Mouse (Mus musculus) liver, embryonic 12.5 days (tissue): ENCODE data around the gene Fam222b. TPM values are rescaled to one million over a fixed set of nuclear protein-coding genes. Genes with fewer than 3 reads are reported as not detected.
A peak's percentile ranks its signal among the peaks of the same experiment; 100 is the strongest.

Experiments used
- ATAC-seq: fragments of 200-750 bp; cut with Nextera tagmentation; 2 replicates; pipeline ENCODE4 v1.8.0; 2017; ENCODE audit warnings: moderate number of reproducible peaks, mild to moderate bottlenecking, moderate library complexity
- H3K27ac ChIP-seq: fragments of 300-500 bp; sonication (generic); 2 replicates; pipeline ENCODE4 v1.5.1; 2016; ENCODE audit warnings: mild to moderate bottlenecking
- H3K27me3 ChIP-seq: fragments of 300-500 bp; sonication (generic); replicated peaks from 2 replicates; pipeline ENCODE4 v1.6.1; 2016; ENCODE audit warnings: mild to moderate bottlenecking, moderate library complexity
- H3K36me3 ChIP-seq: fragments of 300-500 bp; sonication (generic); 2 replicates; pipeline ENCODE4 v1.6.1; 2016; ENCODE audit warnings: mild to moderate bottlenecking, moderate library complexity
- H3K4me1 ChIP-seq: fragments of 300-500 bp; sonication (generic); 2 replicates; pipeline ENCODE4 v1.6.1; 2016
- H3K4me2 ChIP-seq: fragments of 300-500 bp; sonication (generic); 2 replicates; pipeline ENCODE4 v1.6.1; 2016; ENCODE audit warnings: mild to moderate bottlenecking, moderate library complexity
- H3K4me3 ChIP-seq: fragments of 300-500 bp; sonication (generic); 2 replicates; pipeline ENCODE4 v1.5.1; 2016; ENCODE audit warnings: mild to moderate bottlenecking, moderate library complexity
- H3K9ac ChIP-seq: fragments of 300-500 bp; sonication (generic); 2 replicates; pipeline ENCODE4 v1.6.1; 2016; ENCODE audit warnings: mild to moderate bottlenecking, moderate library complexity
- H3K9me3 ChIP-seq: fragments of 300-500 bp; sonication (generic); replicated peaks from 2 replicates; pipeline ENCODE4 v1.6.1; 2016; ENCODE audit warnings: mild to moderate bottlenecking, moderate library complexity
- WGBS: fragments of 180-500 bp; shearing (Covaris S2); methylation state at CpG from one replicate; pipeline ENCODE4 v1.1.7; 2016; ENCODE audit not compliant: insufficient replicate concordance; 5-methylcytosine and 5-hydroxymethylcytosine counted together
- polyA plus RNA-seq: library from polyadenylated mRNA; unstranded; fragments of >200 nt; fragmentation: Nextera tagmentation; extraction: Ambion mirVana; gene quantifications from 2 replicates; pipeline ENCODE4 v1.2.1, GENCODE M21; 2016

Fam222b gene
- polyA plus RNA-seq, 1 experiment from 2014 or later, result 6.0 TPM

- ATAC-seq, result peak; percentile 64
- peaks cover 84% of the 10 kb centered on the region for H3K4me1 ChIP-seq
- 21% methylated on average over 19 of the region's 19 CpGs for WGBS
Measured at GRCm38 (mm10) chr11:78168541-78169468, 74.3 kb downstream of the Fam222b start.

DNA sequence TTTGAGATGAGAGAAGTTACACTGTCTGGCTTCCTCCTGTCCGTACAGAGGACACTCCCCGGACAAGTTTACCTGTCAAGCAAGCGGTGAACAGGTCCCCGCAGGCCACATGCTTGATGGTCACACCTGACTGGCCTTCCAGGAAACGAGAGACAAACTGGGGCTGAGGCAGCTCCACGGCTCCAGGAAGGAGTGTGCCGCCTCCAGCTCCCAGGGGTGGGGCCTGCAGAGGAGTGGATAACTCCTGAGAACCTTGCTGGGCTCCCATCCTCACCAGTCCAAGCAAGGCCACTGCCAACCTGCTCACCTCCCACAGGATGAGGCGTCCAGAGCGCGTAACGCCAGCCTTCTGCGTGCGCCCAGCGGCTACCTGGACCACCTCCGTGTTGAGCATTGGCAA, 75.8 kb downstream of the Fam222b start:
- H3K4me2 ChIP-seq, result peak overlapping the region; percentile 79
- no peak for ATAC-seq
- H3K9me3 ChIP-seq, result no peaks in the 10 kb centered on the region
- 88% methylated on average over 15 of the region's 15 CpGs for WGBS
- peaks cover 91% of the 10 kb centered on the region for H3K4me1 ChIP-seq
- H3K36me3 ChIP-seq, result peaks cover 34% of the 10 kb centered on the region
- no peak overlapping the region for H3K4me3 ChIP-seq
- no peaks in the 10 kb centered on the region for H3K27me3 ChIP-seq
- no peak overlapping the region for H3K9ac ChIP-seq
- H3K27ac ChIP-seq, result peak overlapping the region; percentile 93

More at GRCm38 (mm10) chr11:78168541-78169468, 74.3 kb downstream of the Fam222b start:
- Histone ChIP-seq H3K27me3 (no peaks in the 10 kb centered on the region), H3K36me3 (peaks cover 34% of the 10 kb centered on the region), H3K4me3 (peak overlapping the region; percentile 49), H3K4me2 (peak overlapping the region; percentile 79), H3K27ac (peak overlapping the region; percentile 93), H3K9ac (peak overlapping the region; percentile 68), H3K9me3 (no peaks in the 10 kb centered on the region)

GRCm38 (mm10) chr11:78171328-78171727, 76.9 kb downstream of the Fam222b start:
- H3K27ac ChIP-seq, result no peak overlapping the region
- H3K9ac ChIP-seq, result no peak overlapping the region
- WGBS, result 67% methylated on average over 4 of the region's 4 CpGs
- peaks cover 90% of the 10 kb centered on the region for H3K4me1 ChIP-seq
- H3K27me3 ChIP-seq, result no peaks in the 10 kb centered on the region
- H3K4me3 ChIP-seq, result no peak overlapping the region
- H3K9me3 ChIP-seq, result no peaks in the 10 kb centered on the region
- H3K36me3 ChIP-seq, result peaks cover 34% of the 10 kb centered on the region
- no peak for ATAC-seq
- H3K4me2 ChIP-seq, result no peak overlapping the region

DNA sequence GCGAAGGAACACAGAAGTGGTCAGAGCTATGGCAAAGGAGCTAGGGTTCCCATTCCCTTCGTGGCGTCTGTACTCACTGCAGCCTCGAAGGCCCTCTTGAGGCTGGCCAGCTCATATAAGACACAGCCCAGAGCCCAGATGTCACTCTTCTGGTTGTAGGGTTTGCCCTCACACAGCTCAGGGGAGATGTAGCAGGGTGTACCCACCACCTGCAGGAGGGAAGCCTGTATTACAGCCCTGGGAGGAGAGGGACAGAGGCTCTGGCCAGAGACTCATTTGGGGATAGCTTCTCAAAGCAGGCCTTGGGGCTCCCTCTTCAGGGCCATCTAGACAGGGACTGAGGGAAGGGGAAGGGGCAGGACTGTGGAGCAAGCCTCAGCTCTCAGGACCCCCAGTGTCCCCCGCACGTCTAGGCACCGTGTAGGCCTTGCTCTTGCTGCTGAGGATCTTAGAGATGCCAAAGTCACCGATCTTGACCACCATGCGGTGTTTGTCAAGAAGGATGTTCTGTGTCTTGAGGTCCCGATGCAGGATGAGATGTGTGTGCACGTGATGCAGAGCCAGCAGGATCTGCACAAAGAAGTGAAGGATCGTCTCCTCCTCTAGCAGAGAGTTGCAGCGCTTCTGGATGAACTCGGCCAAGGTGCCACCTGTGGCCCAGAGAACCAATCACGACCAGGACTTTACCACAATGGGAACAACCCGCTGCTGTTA, 77.7 kb downstream of the Fam222b start:
- ATAC-seq, result no peak
- WGBS, result 86% methylated on average over 16 of the region's 16 CpGs
- Histone ChIP-seq H3K36me3 (peaks cover 31% of the 10 kb centered on the region), H3K9me3 (no peaks in the 10 kb centered on the region), H3K27me3 (no peaks in the 10 kb centered on the region), H3K4me3 (no peak overlapping the region), H3K4me1 (peaks cover 82% of the 10 kb centered on the region), H3K27ac (peak overlapping the region; percentile 15; the same call in 1 of the 2 replicates), H3K9ac (peak overlapping the region; percentile 28), H3K4me2 (no peak overlapping the region)

DNA sequence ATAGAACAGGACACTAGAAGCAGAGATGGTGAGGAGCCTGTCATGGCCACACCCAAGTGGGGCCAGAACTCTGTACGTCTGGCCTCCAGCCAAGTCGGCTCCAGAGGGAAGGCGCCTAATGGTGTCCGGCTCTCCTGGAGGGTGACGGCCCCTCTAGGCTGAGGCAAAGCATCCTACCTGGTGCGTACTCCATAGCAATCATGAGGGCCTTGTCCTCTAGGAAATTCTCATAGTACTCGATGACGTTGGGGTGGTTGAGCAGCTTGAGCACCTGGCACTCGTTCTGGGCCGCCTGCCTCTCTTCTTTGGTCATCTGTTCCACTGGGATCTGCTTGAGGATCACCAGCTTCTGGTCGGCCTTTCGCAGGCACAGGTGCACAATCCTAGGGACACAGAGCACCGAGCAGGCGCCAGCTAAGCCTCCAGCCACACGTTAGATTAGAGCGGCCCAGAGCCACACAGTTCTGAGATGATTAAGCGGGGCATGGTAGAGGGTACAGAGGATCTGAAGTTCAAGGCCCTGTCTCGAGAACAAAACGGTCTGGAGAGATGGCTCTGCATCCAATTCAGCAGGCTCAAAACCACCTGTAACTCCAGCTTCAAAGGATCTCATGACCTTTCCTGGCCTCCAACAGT, 78.4 kb downstream of the Fam222b start:
- 80% methylated on average over 19 of the region's 19 CpGs for WGBS
- Histone ChIP-seq H3K27ac (no peak overlapping the region), H3K36me3 (peaks cover 25% of the 10 kb centered on the region), H3K9me3 (no peaks in the 10 kb centered on the region), H3K4me3 (no peak overlapping the region), H3K9ac (no peak overlapping the region), H3K4me2 (no peak overlapping the region), H3K27me3 (no peaks in the 10 kb centered on the region), H3K4me1 (peaks cover 75% of the 10 kb centered on the region)
- no peak for ATAC-seq

GRCm38 (mm10) chr11:78174506-78174905, 80.0 kb downstream of the Fam222b start:
- Histone ChIP-seq H3K4me1 (peaks cover 64% of the 10 kb centered on the region), H3K27ac (peak overlapping the region; percentile 100), H3K4me3 (no peak overlapping the region), H3K36me3 (peaks cover 33% of the 10 kb centered on the region), H3K9ac (0 out of 2 replicates have a peak overlapping the region, but pooled peaks have one; percentile 33), H3K4me2 (peak overlapping the region; percentile 92; the same call in 1 of the 2 replicates), H3K9me3 (no peaks in the 10 kb centered on the region), H3K27me3 (no peaks in the 10 kb centered on the region)
- no peak for ATAC-seq
- 91% methylated on average over 3 of the region's 3 CpGs for WGBS

DNA sequence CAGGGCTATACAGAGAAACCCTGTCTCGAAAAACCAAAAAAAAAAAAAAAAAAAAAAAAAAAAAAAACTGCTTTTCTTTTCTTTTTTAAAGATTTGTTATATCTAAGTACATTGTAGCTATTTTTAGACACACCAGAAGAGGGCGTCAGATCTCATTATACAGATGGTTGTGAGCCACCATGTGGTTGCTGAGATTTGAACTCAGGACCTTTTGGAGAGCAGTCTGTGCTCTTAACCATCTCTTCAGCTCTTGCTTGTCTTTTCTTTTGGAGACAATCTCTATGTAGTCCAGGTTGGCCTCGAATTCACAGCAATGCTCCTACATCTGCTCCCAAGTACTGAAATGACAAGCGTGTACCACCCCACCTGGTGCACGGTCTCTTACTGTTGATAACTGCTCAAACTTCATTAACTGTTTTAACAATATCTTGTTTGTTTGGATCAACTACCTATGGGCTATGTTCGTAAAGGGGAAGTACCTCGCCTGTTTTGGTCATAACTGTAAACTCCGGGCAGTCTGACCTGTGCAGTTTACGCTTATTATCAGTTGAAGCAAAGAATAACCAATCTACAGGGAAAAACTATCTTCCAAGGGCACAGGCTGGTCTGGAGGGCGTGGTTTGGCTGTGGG, 81.4 kb downstream of the Fam222b start:
- peak; percentile 62 for ATAC-seq
- H3K27ac ChIP-seq, result peak overlapping the region; percentile 100
- H3K4me2 ChIP-seq, result peak overlapping the region; percentile 92
- H3K9ac ChIP-seq, result peak overlapping the region; percentile 97
- peaks cover 64% of the 10 kb centered on the region for H3K4me1 ChIP-seq
- no peaks in the 10 kb centered on the region for H3K27me3 ChIP-seq
- no peaks in the 10 kb centered on the region for H3K9me3 ChIP-seq
- 2% methylated on average over 9 of the region's 10 CpGs for WGBS
- H3K36me3 ChIP-seq, result peaks cover 39% of the 10 kb centered on the region
- H3K4me3 ChIP-seq, result peak overlapping the region; percentile 94

DNA sequence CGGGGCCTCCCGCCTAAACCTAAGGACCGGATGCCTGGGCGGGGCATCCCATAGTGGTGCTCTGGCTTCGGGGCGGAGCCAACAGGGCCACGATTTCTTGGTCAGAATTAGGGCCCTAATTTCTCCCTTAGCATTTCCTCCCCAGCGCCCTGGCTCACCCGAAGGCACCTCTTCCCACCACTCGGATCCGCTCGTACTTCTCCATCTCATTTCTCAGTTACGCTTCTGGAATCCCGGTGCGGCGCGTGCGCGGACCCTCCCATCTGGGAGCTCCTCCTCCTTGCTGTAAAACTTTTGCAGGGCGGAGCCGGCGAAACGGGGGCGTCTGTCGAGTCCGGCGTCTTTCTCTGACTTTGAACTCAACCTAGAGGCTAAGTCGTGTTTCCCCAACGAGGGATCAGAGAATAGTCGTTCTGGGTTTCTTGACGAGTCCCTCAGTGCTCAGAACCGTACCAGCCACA, 82.0 kb downstream of the Fam222b start, which contains the start of the genes Nek8 and Tlcd1:
TSS of gene Nek8 (minus strand) at position 274 of the 461 bp plus-strand sequence.
TSS of gene Tlcd1 (plus strand) at position 310 of the 461 bp plus-strand sequence.
- WGBS, result under 1% methylated on average over 32 of the region's 32 CpGs
- Histone ChIP-seq H3K9me3 (no peaks in the 10 kb centered on the region), H3K27ac (peak within 1 kb of the TSS; percentile 100), H3K36me3 (peaks cover 41% of the 10 kb centered on the region), H3K4me2 (peak within 1 kb of the TSS; percentile 92), H3K9ac (peak within 1 kb of the TSS; percentile 97), H3K4me1 (peaks cover 66% of the 10 kb centered on the region), H3K27me3 (no peaks in the 10 kb centered on the region), H3K4me3 (peak within 1 kb of the TSS; percentile 94)
- peak; percentile 33; the same call in 1 of the 2 replicates for ATAC-seq

DNA sequence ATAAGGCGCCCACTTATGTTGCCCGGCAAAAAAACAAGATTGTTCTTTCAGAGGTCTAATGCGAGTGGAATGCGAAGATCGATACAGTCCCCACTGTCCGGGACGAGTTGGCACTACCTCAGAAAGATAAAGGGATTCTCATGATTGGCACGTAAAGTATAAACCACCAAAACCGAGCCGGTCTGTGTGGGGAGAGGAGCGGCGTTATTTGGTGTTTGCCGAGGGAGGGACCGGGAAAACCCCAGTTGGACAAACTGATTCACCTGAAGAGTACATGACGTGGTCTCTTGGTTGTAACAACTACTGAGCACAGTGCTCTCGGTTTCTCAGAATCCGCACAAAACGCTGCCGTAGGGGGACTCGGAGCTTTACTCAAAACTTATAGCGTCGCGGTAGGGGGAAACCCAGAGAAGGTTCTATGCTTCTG, 82.5 kb downstream of the Fam222b start:
- no peaks in the 10 kb centered on the region for H3K9me3 ChIP-seq
- peaks cover 66% of the 10 kb centered on the region for H3K4me1 ChIP-seq
- peak overlapping the region; percentile 97 for H3K9ac ChIP-seq
- ATAC-seq, result no peak
- peak overlapping the region; percentile 100 for H3K27ac ChIP-seq
- H3K4me3 ChIP-seq, result peak overlapping the region; percentile 94
- no peaks in the 10 kb centered on the region for H3K27me3 ChIP-seq
- peak overlapping the region; percentile 92 for H3K4me2 ChIP-seq
- peaks cover 42% of the 10 kb centered on the region for H3K36me3 ChIP-seq
- WGBS, result under 1% methylated on average over 23 of the region's 23 CpGs

- Histone ChIP-seq H3K27ac (peak overlapping the region; percentile 100), H3K4me2 (peak overlapping the region; percentile 92), H3K36me3 (peaks cover 42% of the 10 kb centered on the region), H3K4me3 (peak overlapping the region; percentile 94), H3K9ac (peak overlapping the region; percentile 97), H3K27me3 (no peaks in the 10 kb centered on the region), H3K9me3 (no peaks in the 10 kb centered on the region), H3K4me1 (peaks cover 66% of the 10 kb centered on the region)
- WGBS, result under 1% methylated on average over 10 of the region's 10 CpGs
- peak; percentile 14 for ATAC-seq
Measured at GRCm38 (mm10) chr11:78177437-78177836, 83.0 kb downstream of the Fam222b start.
